Mouse (Mus musculus): ENCODE results near the gene Ntn1. TPM values are rescaled to one million over a fixed set of nuclear protein-coding genes. Genes with fewer than 3 reads are reported as not detected.

The Ntn1 gene
- polyA plus RNA-seq (2014; fragmentation: Nextera tagmentation; extraction: Ambion mirVana) = 10.6 and 11.5 TPM in 2 replicates

DNA sequence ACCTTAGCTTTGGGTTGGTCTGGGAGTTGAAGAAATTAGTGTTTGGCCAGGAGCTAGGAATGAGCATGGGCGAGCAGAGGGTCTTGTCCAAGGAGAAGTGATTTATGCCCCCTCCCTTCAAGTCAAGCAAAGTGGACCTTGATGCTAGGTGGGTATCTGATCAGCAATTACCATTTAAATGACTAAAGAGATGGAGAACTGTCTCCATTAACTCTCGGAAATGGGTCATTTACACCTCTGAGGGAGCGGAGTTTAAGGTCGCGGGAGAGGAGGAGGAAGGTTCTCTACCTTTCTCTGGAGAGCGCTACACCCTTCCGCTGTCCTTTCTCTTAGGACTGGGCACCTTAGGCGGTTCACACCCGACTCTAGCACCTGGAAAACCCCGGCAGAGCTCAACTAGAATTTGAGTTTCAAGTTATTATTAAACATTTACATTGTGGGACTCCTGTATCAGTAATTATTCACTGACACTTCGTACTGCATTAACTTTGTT lies at the start of gene Ntn1:
Gene Ntn1 (minus strand): TSS at position 97 of the 493 bp plus-strand sequence.
- H3K9me3 ChIP-seq (ENCODE audit: control insufficient read depth, low read length) = no peaks in the 10 kb centered on the region
- H3K36me3 ChIP-seq (ENCODE audit: control insufficient read depth, insufficient read depth, low read length) = no peaks in the 10 kb centered on the region
- peaks cover 5 to 19% of the 10 kb centered on the region in 2 experiments for H3K4me1 ChIP-seq (ENCODE audit: control insufficient read depth in 2 of 2, insufficient read depth in 2 of 2, low read length in 2 of 2)
- peak within 1 kb of the TSS; percentile 68 for H3K9ac ChIP-seq (ENCODE audit: low read length)
- peak within 1 kb of the TSS; percentile 54 to 56 for H3K4me3 ChIP-seq (ENCODE audit: control insufficient read depth in 1 of 2, insufficient read depth in 1 of 2, low read depth in 1 of 2, low read length in 2 of 2)
- ATAC-seq (ENCODE audit: insufficient number of reproducible peaks, insufficient read depth, low FRiP score, low read depth) = no peak
- WGBS = 14% methylated on average over 11 of the region's 11 CpGs
- peaks cover 59% of the 10 kb centered on the region for H3K27me3 ChIP-seq (ENCODE audit: control insufficient read depth, insufficient read depth, low read length)
- H3K4me2 ChIP-seq (ENCODE audit: low read length) = peak within 1 kb of the TSS; percentile 97
- peak within 1 kb of the TSS in 1 of 2 experiments; percentile 76; a peak in 2 of 4 replicates for H3K27ac ChIP-seq (replicated peaks in 1 of 2; ENCODE audit: control insufficient read depth in 1 of 2, insufficient read depth in 1 of 2, low read depth in 2 of 2, low read length in 2 of 2)

DNA sequence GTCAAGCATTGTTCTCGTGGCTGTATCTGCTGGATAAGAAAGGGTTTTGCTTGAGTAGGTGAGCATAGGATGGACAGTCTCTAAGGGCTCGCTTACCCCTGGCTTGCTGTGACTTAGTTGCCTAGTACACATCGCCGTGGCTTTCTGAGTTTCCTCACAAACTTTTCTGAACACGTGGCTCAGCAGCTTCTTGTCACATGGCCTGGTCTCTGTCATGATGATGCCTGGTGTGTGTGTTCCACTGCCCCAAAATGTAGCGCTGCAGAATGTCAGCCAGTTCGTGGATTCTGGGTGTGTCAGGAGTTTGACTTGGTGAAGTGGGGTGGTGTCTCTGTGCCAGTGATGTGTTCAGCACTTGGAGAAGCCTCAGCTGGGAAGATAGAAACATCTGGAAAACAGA lies 47.7 kb upstream of the Ntn1 start:
- H3K27ac ChIP-seq (replicated peaks in 1 of 2; ENCODE audit: control insufficient read depth in 1 of 2, insufficient read depth in 1 of 2, low read depth in 2 of 2, low read length in 2 of 2) = no peak overlapping the region
- WGBS = 76% methylated on average over 7 of the region's 7 CpGs
- no peaks in the 10 kb centered on the region for H3K36me3 ChIP-seq (ENCODE audit: control insufficient read depth, insufficient read depth, low read length)
- peaks cover 4 to 5% of the 10 kb centered on the region in 2 experiments; a peak in 2 of 4 replicates for H3K4me1 ChIP-seq (ENCODE audit: control insufficient read depth in 2 of 2, insufficient read depth in 2 of 2, low read length in 2 of 2)
- H3K9ac ChIP-seq (ENCODE audit: low read length) = no peak overlapping the region
- no peak overlapping the region for H3K4me3 ChIP-seq (ENCODE audit: control insufficient read depth in 1 of 2, insufficient read depth in 1 of 2, low read depth in 1 of 2, low read length in 2 of 2)
- ATAC-seq (ENCODE audit: insufficient number of reproducible peaks, insufficient read depth, low FRiP score, low read depth) = no peak
- H3K4me2 ChIP-seq (ENCODE audit: low read length) = no peak overlapping the region
- H3K9me3 ChIP-seq (ENCODE audit: control insufficient read depth, low read length) = no peaks in the 10 kb centered on the region
- H3K27me3 ChIP-seq (ENCODE audit: control insufficient read depth, insufficient read depth, low read length) = peaks cover 9% of the 10 kb centered on the region; the same call in 1 of the 2 replicates

DNA sequence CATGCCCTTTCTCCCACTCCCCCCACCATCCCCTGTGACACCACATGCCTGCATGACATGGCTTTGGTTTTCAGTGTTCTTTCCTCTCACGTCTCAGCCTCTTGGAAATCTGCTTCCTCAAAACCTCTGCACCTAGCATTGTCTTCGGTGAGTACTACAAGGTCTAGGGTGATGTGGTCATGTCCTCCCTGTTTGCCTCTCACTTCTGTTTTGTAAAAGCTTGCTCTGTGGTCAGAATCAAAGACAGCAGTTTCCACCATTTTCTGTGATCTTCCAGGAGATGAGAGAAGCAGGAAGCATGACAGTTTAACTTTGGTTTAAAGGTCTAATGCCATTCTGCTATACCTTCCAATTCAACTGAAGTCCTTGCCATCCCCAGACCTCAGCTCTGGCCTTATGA lies 46.6 kb upstream of the Ntn1 start:
- Histone ChIP-seq H3K27ac (replicated peaks in 1 of 2; ENCODE audit: control insufficient read depth in 1 of 2, insufficient read depth in 1 of 2, low read depth in 2 of 2, low read length in 2 of 2) (no peak overlapping the region), H3K4me2 (ENCODE audit: low read length) (no peak overlapping the region), H3K9ac (ENCODE audit: low read length) (no peak overlapping the region), H3K36me3 (ENCODE audit: control insufficient read depth, insufficient read depth, low read length) (no peaks in the 10 kb centered on the region), H3K4me3 (ENCODE audit: control insufficient read depth in 1 of 2, insufficient read depth in 1 of 2, low read depth in 1 of 2, low read length in 2 of 2) (no peak overlapping the region), H3K27me3 (ENCODE audit: control insufficient read depth, insufficient read depth, low read length) (peaks cover 9% of the 10 kb centered on the region; the same call in 1 of the 2 replicates), H3K9me3 (ENCODE audit: control insufficient read depth, low read length) (no peaks in the 10 kb centered on the region), H3K4me1 (ENCODE audit: control insufficient read depth in 2 of 2, insufficient read depth in 2 of 2, low read length in 2 of 2) (peaks cover 4 to 5% of the 10 kb centered on the region in 2 experiments; a peak in 2 of 4 replicates)
- 64% methylated on average over 2 of the region's 2 CpGs for WGBS
- ATAC-seq (ENCODE audit: insufficient number of reproducible peaks, insufficient read depth, low FRiP score, low read depth) = no peak

DNA sequence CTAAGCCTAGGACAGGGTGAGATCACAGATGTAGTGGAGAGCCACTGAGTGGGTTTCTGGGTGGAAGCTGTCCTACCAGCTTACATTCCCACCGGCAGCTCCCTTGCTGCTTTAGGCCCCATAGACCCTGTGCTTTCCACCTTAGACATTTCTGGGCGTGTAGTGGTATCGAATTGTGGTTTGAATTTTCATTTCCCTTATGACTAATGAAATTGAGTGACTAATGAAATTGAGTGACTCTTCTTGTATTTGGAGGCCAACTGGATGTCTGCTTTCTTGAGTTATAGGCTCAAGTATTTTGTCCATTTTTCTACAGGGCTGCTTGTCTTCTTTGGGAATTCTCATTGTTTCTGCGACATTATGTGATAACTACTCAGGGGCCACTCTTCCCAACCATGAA lies 45.9 kb upstream of the Ntn1 start:
- H3K27me3 ChIP-seq (ENCODE audit: control insufficient read depth, insufficient read depth, low read length) = peaks cover 12% of the 10 kb centered on the region
- no peak overlapping the region for H3K27ac ChIP-seq (replicated peaks in 1 of 2; ENCODE audit: control insufficient read depth in 1 of 2, insufficient read depth in 1 of 2, low read depth in 2 of 2, low read length in 2 of 2)
- WGBS = 88% methylated on average over 4 of the region's 4 CpGs
- no peaks in the 10 kb centered on the region for H3K36me3 ChIP-seq (ENCODE audit: control insufficient read depth, insufficient read depth, low read length)
- no peak overlapping the region for H3K4me3 ChIP-seq (ENCODE audit: control insufficient read depth in 1 of 2, insufficient read depth in 1 of 2, low read depth in 1 of 2, low read length in 2 of 2)
- H3K9me3 ChIP-seq (ENCODE audit: control insufficient read depth, low read length) = no peaks in the 10 kb centered on the region
- no peak overlapping the region for H3K9ac ChIP-seq (ENCODE audit: low read length)
- ATAC-seq (ENCODE audit: insufficient number of reproducible peaks, insufficient read depth, low FRiP score, low read depth) = no peak
- no peak overlapping the region for H3K4me2 ChIP-seq (ENCODE audit: low read length)
- peaks cover 4 to 5% of the 10 kb centered on the region in 2 experiments; a peak in 2 of 4 replicates for H3K4me1 ChIP-seq (ENCODE audit: control insufficient read depth in 2 of 2, insufficient read depth in 2 of 2, low read length in 2 of 2)

DNA sequence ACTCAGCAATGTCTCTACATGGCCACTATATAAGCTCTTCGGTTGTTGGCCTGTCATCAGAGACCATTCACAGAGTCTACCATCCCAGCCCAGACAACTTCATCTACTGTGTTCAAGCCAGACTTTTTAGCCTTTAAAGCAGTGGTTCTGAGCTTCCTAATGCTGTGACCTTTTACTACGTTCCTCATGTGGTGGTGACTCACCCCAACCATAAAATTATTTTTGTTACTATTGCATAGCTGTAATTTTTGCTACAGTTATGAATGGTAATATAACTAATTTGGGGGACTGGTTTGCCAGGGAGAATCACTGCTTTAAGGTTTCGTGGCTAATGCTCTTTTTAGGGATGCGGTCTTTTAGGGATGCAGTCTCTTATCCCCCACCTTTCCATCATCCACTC lies 45.3 kb upstream of the Ntn1 start:
- WGBS = 86% methylated on average over 4 of the region's 4 CpGs
- no peak for ATAC-seq (ENCODE audit: insufficient number of reproducible peaks, insufficient read depth, low FRiP score, low read depth)

DNA sequence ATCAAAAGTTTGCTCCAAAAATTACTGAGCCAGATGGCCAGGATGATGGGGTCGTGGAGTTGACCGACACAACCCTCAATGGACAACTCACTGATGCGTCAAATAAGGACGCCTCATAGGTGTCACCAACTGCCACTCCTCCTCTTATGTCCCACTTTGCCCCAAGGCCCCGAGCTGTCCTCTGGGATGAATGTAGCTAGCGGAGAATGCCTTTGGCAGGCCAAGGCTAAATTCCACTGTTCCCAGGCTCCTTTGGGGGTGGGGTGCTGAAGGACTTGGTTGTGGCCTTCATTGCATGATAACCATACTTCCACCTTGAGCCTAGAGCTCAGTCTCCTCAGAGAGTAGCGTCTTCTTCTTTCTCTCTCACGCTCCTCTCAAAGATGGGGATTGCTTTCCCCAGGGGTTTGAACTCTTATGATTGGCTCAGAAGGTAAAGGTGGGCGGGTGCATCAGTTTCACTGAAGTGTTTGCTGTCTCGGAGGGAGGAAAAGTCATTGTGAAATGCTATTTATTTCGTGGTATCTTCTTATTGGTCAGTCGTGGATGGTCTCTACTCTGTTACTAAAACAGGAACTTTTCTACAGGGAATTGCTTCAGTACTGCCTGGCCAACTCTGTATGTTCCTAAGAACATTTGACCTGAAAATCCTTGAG lies 42.5 kb upstream of the Ntn1 start:
- WGBS = 75% methylated on average over 12 of the region's 12 CpGs
- Histone ChIP-seq H3K9ac (ENCODE audit: low read length) (no peak overlapping the region), H3K27me3 (ENCODE audit: control insufficient read depth, insufficient read depth, low read length) (peaks cover 12% of the 10 kb centered on the region), H3K4me1 (ENCODE audit: control insufficient read depth in 2 of 2, insufficient read depth in 2 of 2, low read length in 2 of 2) (no peaks in the 10 kb centered on the region), H3K4me2 (ENCODE audit: low read length) (no peak overlapping the region), H3K9me3 (ENCODE audit: control insufficient read depth, low read length) (no peaks in the 10 kb centered on the region), H3K36me3 (ENCODE audit: control insufficient read depth, insufficient read depth, low read length) (no peaks in the 10 kb centered on the region), H3K27ac (replicated peaks in 1 of 2; ENCODE audit: control insufficient read depth in 1 of 2, insufficient read depth in 1 of 2, low read depth in 2 of 2, low read length in 2 of 2) (no peak overlapping the region), H3K4me3 (ENCODE audit: control insufficient read depth in 1 of 2, insufficient read depth in 1 of 2, low read depth in 1 of 2, low read length in 2 of 2) (no peak overlapping the region)
- ATAC-seq (ENCODE audit: insufficient number of reproducible peaks, insufficient read depth, low FRiP score, low read depth) = no peak

More for the DNA sequence above, 45.3 kb upstream of the Ntn1 start:
- H3K27ac ChIP-seq (replicated peaks in 1 of 2; ENCODE audit: control insufficient read depth in 1 of 2, insufficient read depth in 1 of 2, low read depth in 2 of 2, low read length in 2 of 2) = no peak overlapping the region
- no peaks in the 10 kb centered on the region for H3K9me3 ChIP-seq (ENCODE audit: control insufficient read depth, low read length)
- H3K4me2 ChIP-seq (ENCODE audit: low read length) = no peak overlapping the region
- H3K27me3 ChIP-seq (ENCODE audit: control insufficient read depth, insufficient read depth, low read length) = peaks cover 12% of the 10 kb centered on the region
- peaks cover under 1 to 3% of the 10 kb centered on the region in 2 experiments; a peak in 2 of 4 replicates for H3K4me1 ChIP-seq (ENCODE audit: control insufficient read depth in 2 of 2, insufficient read depth in 2 of 2, low read length in 2 of 2)
- H3K9ac ChIP-seq (ENCODE audit: low read length) = no peak overlapping the region
- no peaks in the 10 kb centered on the region for H3K36me3 ChIP-seq (ENCODE audit: control insufficient read depth, insufficient read depth, low read length)
- no peak overlapping the region for H3K4me3 ChIP-seq (ENCODE audit: control insufficient read depth in 1 of 2, insufficient read depth in 1 of 2, low read depth in 1 of 2, low read length in 2 of 2)

DNA sequence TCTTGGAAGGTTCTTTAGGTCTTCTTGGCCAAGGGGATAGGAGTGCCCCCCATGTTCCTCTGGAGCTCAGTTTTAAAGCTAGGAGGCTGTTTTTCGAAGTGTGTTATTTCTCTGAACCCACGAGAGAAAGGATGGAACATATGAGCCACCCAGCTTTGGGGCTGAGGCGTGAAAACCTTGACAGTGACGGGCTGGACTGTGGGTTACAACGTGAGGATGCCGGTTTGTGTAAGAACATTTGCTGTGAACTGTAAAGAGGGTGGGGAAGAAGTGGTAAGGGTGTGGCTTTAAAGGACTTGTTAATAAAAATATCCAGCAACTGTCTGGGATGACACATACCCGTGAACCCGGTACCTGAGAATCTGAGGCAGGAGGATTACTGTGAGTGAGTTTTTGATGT lies 41.7 kb upstream of the Ntn1 start:
- 83% methylated on average over 8 of the region's 8 CpGs for WGBS
- Histone ChIP-seq H3K9me3 (ENCODE audit: control insufficient read depth, low read length) (no peaks in the 10 kb centered on the region), H3K27me3 (ENCODE audit: control insufficient read depth, insufficient read depth, low read length) (peaks cover 12% of the 10 kb centered on the region), H3K27ac (replicated peaks in 1 of 2; ENCODE audit: control insufficient read depth in 1 of 2, insufficient read depth in 1 of 2, low read depth in 2 of 2, low read length in 2 of 2) (no peak overlapping the region), H3K4me1 (ENCODE audit: control insufficient read depth in 2 of 2, insufficient read depth in 2 of 2, low read length in 2 of 2) (no peaks in the 10 kb centered on the region), H3K4me3 (ENCODE audit: control insufficient read depth in 1 of 2, insufficient read depth in 1 of 2, low read depth in 1 of 2, low read length in 2 of 2) (no peak overlapping the region), H3K36me3 (ENCODE audit: control insufficient read depth, insufficient read depth, low read length) (no peaks in the 10 kb centered on the region), H3K4me2 (ENCODE audit: low read length) (no peak overlapping the region), H3K9ac (ENCODE audit: low read length) (no peak overlapping the region)
- ATAC-seq (ENCODE audit: insufficient number of reproducible peaks, insufficient read depth, low FRiP score, low read depth) = no peak
